Mouse (Mus musculus): Measurements from ENCODE around the gene Il15. TPM values are rescaled to one million over a fixed set of nuclear protein-coding genes. Genes with fewer than 3 reads are reported as not detected.
A peak's percentile ranks its signal among the peaks of the same experiment; 100 is the strongest.

Il15 gene
- polyA plus RNA-seq, 2 experiments = 2.9 to 5.6 TPM

DNA sequence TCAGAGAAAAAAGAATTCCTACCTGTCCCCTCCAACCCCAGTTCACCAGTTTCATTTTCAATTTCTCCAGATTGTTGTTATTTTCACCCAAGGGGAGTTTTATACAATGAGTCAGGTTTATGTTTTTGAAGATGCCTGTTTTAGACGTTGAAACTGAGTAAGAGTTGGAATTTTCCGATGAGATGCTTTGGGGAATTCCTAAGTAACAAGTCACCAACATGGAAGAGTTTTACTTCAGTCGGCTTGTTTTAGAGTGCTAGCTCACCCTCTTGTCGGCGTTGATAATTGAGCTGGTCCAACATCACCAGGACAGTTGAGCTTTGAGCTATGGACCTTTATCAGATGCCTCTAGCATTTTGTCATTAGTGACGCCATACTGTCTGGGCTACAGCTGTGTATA is 30.2 kb downstream of the Il15 start:
- no peaks in the 10 kb centered on the region for H3K9me3 ChIP-seq (ENCODE audit: control insufficient read depth, low read length)
- H3K4me2 ChIP-seq (ENCODE audit: low read depth) = no peak overlapping the region
- no peak for TF ChIP-seq EP300 (IDR thresholded peaks at IDR 0.05; ENCODE audit: low read depth)
- no peak for TF ChIP-seq CTCF (IDR thresholded peaks at IDR 0.05; ENCODE audit: low read depth)
- H3K27me3 ChIP-seq (ENCODE audit: control insufficient read depth, insufficient read depth, low read length) = no peaks in the 10 kb centered on the region
- no peak overlapping the region for H3K4me3 ChIP-seq (ENCODE audit: insufficient read depth in 1 of 2, low read depth in 2 of 2, low read length in 2 of 2)
- 67% methylated on average over 6 of the region's 6 CpGs for WGBS (ENCODE audit: insufficient replicate concordance)
- no peak overlapping the region for H3K27ac ChIP-seq
- H3K4me1 ChIP-seq (replicated peaks; ENCODE audit: control insufficient read depth in 2 of 2, insufficient read depth in 2 of 2, low read length in 1 of 2) = no peaks in the 10 kb centered on the region
- DNase-seq (ENCODE audit: low read depth in 3 of 3, low spot score in 3 of 3) (no peak), ATAC-seq (ENCODE audit: insufficient read depth) (no peak)
- no peaks in the 10 kb centered on the region for H3K36me3 ChIP-seq (replicated peaks; ENCODE audit: control insufficient read depth, insufficient read depth, low read depth)
- H3K9ac ChIP-seq (replicated peaks) = no peak overlapping the region

GRCm38 (mm10) chr8:82370657-82371056 is 32.4 kb downstream of the Il15 start:
- H3K9me3 ChIP-seq (ENCODE audit: control insufficient read depth, low read length) = no peaks in the 10 kb centered on the region
- no peak for DNase-seq (ENCODE audit: low read depth in 3 of 3, low spot score in 3 of 3)
- H3K9ac ChIP-seq (replicated peaks) = no peak overlapping the region
- no peak overlapping the region for H3K27ac ChIP-seq
- H3K4me1 ChIP-seq (replicated peaks; ENCODE audit: control insufficient read depth in 2 of 2, insufficient read depth in 2 of 2, low read length in 1 of 2) = no peaks in the 10 kb centered on the region
- WGBS (ENCODE audit: insufficient replicate concordance) = 62% methylated on average over 6 of the region's 6 CpGs
- H3K27me3 ChIP-seq (ENCODE audit: control insufficient read depth, insufficient read depth, low read length) = no peaks in the 10 kb centered on the region
- H3K36me3 ChIP-seq (replicated peaks; ENCODE audit: control insufficient read depth, insufficient read depth, low read depth) = no peaks in the 10 kb centered on the region
- H3K4me2 ChIP-seq (ENCODE audit: low read depth) = no peak overlapping the region
- TF ChIP-seq EP300 (IDR thresholded peaks at IDR 0.05; ENCODE audit: low read depth) (no peak), CTCF (IDR thresholded peaks at IDR 0.05; ENCODE audit: low read depth) (no peak)
- no peak for ATAC-seq (ENCODE audit: insufficient read depth)
- H3K4me3 ChIP-seq (ENCODE audit: insufficient read depth in 1 of 2, low read depth in 2 of 2, low read length in 2 of 2) = no peak overlapping the region

DNA sequence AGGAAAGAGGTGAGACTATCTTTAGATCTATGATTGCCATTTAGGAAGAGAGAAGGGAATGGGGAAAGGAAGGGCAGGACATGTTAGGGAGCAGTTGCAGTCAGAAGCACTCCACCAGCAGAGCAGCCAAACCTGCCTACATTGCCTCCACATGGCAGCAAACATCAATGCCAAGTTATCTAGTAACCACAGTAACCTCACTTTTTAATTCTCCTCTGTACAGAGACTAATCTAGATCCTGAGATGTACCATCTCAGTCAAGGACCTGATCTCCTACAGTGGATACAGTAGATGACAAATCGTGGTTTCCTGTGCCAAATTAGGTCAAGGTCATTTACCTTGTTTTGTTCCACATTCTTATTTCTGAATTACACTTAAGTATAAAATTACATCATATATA is 42.0 kb downstream of the Il15 start:
- no peak for ATAC-seq (ENCODE audit: insufficient read depth)
- no peak overlapping the region for H3K4me2 ChIP-seq (ENCODE audit: low read depth)
- no peak overlapping the region for H3K27ac ChIP-seq
- H3K27me3 ChIP-seq (ENCODE audit: control insufficient read depth, insufficient read depth, low read length) = no peaks in the 10 kb centered on the region
- 56% methylated on average over 1 of the region's 1 CpGs for WGBS (ENCODE audit: insufficient replicate concordance)
- H3K4me3 ChIP-seq (ENCODE audit: insufficient read depth in 1 of 2, low read depth in 2 of 2, low read length in 2 of 2) = no peak overlapping the region
- H3K9ac ChIP-seq (replicated peaks) = no peak overlapping the region
- no peak for DNase-seq (ENCODE audit: low read depth in 3 of 3, low spot score in 3 of 3)
- TF ChIP-seq EP300 (IDR thresholded peaks at IDR 0.05; ENCODE audit: low read depth) (no peak), CTCF (IDR thresholded peaks at IDR 0.05; ENCODE audit: low read depth) (no peak)
- H3K9me3 ChIP-seq (ENCODE audit: control insufficient read depth, low read length) = no peaks in the 10 kb centered on the region
- H3K36me3 ChIP-seq (replicated peaks; ENCODE audit: control insufficient read depth, insufficient read depth, low read depth) = no peaks in the 10 kb centered on the region
- no peaks in the 10 kb centered on the region; a peak in 1 of 4 replicates for H3K4me1 ChIP-seq (replicated peaks; ENCODE audit: control insufficient read depth in 2 of 2, insufficient read depth in 2 of 2, low read length in 1 of 2)

DNA sequence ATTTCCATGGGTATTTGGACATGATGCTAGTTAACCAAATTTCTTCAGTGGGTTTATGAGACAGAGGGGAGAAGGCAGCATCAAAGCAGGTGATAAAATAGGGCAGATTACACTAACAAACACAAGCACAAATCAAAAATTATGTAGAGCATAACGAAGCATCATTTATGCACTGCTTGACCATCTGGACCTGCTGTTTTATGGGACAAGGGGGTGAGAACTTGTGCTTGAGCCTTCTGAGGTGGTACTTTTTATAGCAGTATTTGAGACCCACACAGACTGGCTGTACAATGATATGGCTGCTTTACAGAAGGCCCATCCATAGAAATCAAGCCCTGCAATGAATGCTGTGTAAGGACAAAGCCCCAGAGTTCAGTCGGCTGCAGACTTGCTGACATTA is 46.9 kb downstream of the Il15 start:
- TF ChIP-seq EP300 (IDR thresholded peaks at IDR 0.05; ENCODE audit: low read depth) (no peak), CTCF (IDR thresholded peaks at IDR 0.05; ENCODE audit: low read depth) (no peak)
- 48% methylated on average over 2 of the region's 2 CpGs for WGBS (ENCODE audit: insufficient replicate concordance)
- H3K9me3 ChIP-seq (ENCODE audit: control insufficient read depth, low read length) = no peaks in the 10 kb centered on the region
- ATAC-seq (ENCODE audit: insufficient read depth) = no peak
- H3K4me3 ChIP-seq (ENCODE audit: insufficient read depth in 1 of 2, low read depth in 2 of 2, low read length in 2 of 2) = no peak overlapping the region
- no peaks in the 10 kb centered on the region; a peak in 1 of 4 replicates for H3K4me1 ChIP-seq (replicated peaks; ENCODE audit: control insufficient read depth in 2 of 2, insufficient read depth in 2 of 2, low read length in 1 of 2)
- no peak overlapping the region for H3K9ac ChIP-seq (replicated peaks)
- H3K36me3 ChIP-seq (replicated peaks; ENCODE audit: control insufficient read depth, insufficient read depth, low read depth) = no peaks in the 10 kb centered on the region
- no peak for DNase-seq (ENCODE audit: low read depth in 3 of 3, low spot score in 3 of 3)
- H3K27ac ChIP-seq = no peak overlapping the region
- H3K27me3 ChIP-seq (ENCODE audit: control insufficient read depth, insufficient read depth, low read length) = no peaks in the 10 kb centered on the region
- H3K4me2 ChIP-seq (ENCODE audit: low read depth) = no peak overlapping the region

DNA sequence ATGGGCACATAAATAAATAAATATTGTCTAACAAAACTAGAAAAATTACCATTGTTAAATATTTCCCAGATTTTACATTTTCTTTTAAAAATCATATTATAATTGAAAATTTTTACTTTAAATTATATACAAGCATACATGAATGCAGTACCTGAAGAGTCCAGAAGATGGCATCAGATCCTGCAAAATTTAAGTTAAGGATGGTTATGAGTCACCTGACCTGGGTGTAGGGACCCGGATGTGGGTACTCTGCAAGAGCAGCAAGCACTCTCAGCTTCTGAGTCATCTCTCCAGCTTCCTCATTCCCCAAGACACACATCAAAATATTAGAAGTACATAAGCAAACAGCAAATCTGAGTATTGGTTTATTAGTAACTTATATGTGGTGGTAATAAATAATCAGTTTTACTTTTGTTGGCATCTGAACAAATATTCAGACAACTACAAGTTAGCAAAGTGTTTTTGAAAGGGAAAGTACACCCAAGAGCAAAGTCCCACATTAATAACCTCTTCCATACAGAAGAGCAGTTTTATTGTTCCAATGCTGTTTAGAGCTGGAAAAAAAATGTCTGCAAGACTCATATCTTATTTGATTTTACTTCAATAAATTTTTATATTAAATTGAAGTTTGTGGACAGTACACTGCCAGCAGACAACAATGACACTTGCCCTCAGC is 51.6 kb downstream of the Il15 start:
- H3K4me3 ChIP-seq (ENCODE audit: insufficient read depth in 1 of 2, low read depth in 2 of 2, low read length in 2 of 2) = no peak overlapping the region
- no peaks in the 10 kb centered on the region for H3K9me3 ChIP-seq (ENCODE audit: control insufficient read depth, low read length)
- H3K9ac ChIP-seq (replicated peaks) = no peak overlapping the region
- peaks cover 0 to 8% of the 10 kb centered on the region in 2 experiments; a peak in 1 of 4 replicates for H3K4me1 ChIP-seq (replicated peaks; ENCODE audit: control insufficient read depth in 2 of 2, insufficient read depth in 2 of 2, low read length in 1 of 2)
- H3K27me3 ChIP-seq (ENCODE audit: control insufficient read depth, insufficient read depth, low read length) = no peaks in the 10 kb centered on the region
- ATAC-seq (ENCODE audit: insufficient read depth) = no peak
- H3K36me3 ChIP-seq (replicated peaks; ENCODE audit: control insufficient read depth, insufficient read depth, low read depth) = no peaks in the 10 kb centered on the region
- H3K4me2 ChIP-seq (ENCODE audit: low read depth) = no peak overlapping the region
- 20% methylated on average over 1 of the region's 1 CpGs for WGBS (ENCODE audit: insufficient replicate concordance)
- H3K27ac ChIP-seq = no peak overlapping the region
- TF ChIP-seq EP300 (IDR thresholded peaks at IDR 0.05; ENCODE audit: low read depth) (no peak), CTCF (IDR thresholded peaks at IDR 0.05; ENCODE audit: low read depth) (peak; percentile 38)
- no peak for DNase-seq (ENCODE audit: low read depth in 3 of 3, low spot score in 3 of 3)

All from liver, embryonic 14.5 days (tissue).